Mouse (Mus musculus) embryonic facial prominence, embryonic 11.5 days (tissue): ENCODE data around the gene Psmb10. TPM values are rescaled to one million over a fixed set of nuclear protein-coding genes. Genes with fewer than 3 reads are reported as not detected.

ENCODE experiments used
- ATAC-seq: fragments of 200-750 bp; cut with Nextera tagmentation; replicated peaks from 2 replicates; pipeline ENCODE4 v1.8.0; 2017; ENCODE audit warnings: low read depth; ENCODE audit not compliant: insufficient number of reproducible peaks, low FRiP score, low TSS enrichment
- DNase-seq: peaks from one replicate; pipeline ENCODE4 v3.0.0-alpha.2; 2015; ENCODE audit warnings: low spot score
- H3K27ac ChIP-seq: fragments of 300-500 bp; sonication (generic); replicated peaks from 2 replicates; pipeline ENCODE4 v1.5.1; 2014; ENCODE audit warnings: mild to moderate bottlenecking, low read depth, low read length, control low read depth
- H3K27me3 ChIP-seq: fragments of 300-500 bp; sonication (generic); 2 replicates; pipeline ENCODE4 v1.6.1; 2014; ENCODE audit warnings: mild to moderate bottlenecking, low read length, moderate library complexity, mixed read lengths; ENCODE audit not compliant: control insufficient read depth, insufficient read depth
- H3K36me3 ChIP-seq: fragments of 300-500 bp; sonication (generic); replicated peaks from 2 replicates; pipeline ENCODE4 v1.6.1; 2014; ENCODE audit warnings: low read depth, mild to moderate bottlenecking, low read length, moderate library complexity, mixed read lengths; ENCODE audit not compliant: control insufficient read depth, insufficient read depth
- H3K4me1 ChIP-seq: fragments of 300-500 bp; sonication (generic); 2 replicates; pipeline ENCODE4 v1.6.1; 2014; ENCODE audit warnings: low read length, mixed read lengths; ENCODE audit not compliant: control insufficient read depth, insufficient read depth
- H3K4me2 ChIP-seq: fragments of 300-500 bp; sonication (generic); 2 replicates; pipeline ENCODE4 v1.6.1; 2014; ENCODE audit warnings: low read depth, mild to moderate bottlenecking, control low read depth, low read length, moderate library complexity
- H3K4me3 ChIP-seq: fragments of 300-500 bp; sonication (generic); 2 replicates; pipeline ENCODE4 v1.5.1; 2014; ENCODE audit warnings: low read depth, low read length, control low read depth
- H3K9ac ChIP-seq: fragments of 300-500 bp; sonication (generic); replicated peaks from 2 replicates; pipeline ENCODE4 v1.6.1; 2014; ENCODE audit warnings: mild to moderate bottlenecking, control low read depth, low read length
- H3K9me3 ChIP-seq: fragments of 300-500 bp; sonication (generic); replicated peaks from 2 replicates; pipeline ENCODE4 v1.6.1; 2016; ENCODE audit warnings: mild to moderate bottlenecking, low read length, inconsistent platforms, mixed read lengths; ENCODE audit not compliant: control insufficient read depth
- WGBS: fragments of 180-500 bp; shearing (Covaris S2); extraction: QIAGEN DNeasy Blood & Tissue Kit; methylation state at CpG from one replicate; pipeline ENCODE4 v1.1.7; 2014; 5-methylcytosine and 5-hydroxymethylcytosine counted together
- microRNA-seq: library from miRNA; unstranded; fragments of <30 nt; microRNA quantifications from one replicate; pipeline ENCODE4, GENCODE M21; 2016; ENCODE audit warnings: borderline number of aligned reads
- polyA plus RNA-seq: library from polyadenylated mRNA; unstranded; fragments of >200 nt; fragmentation: Nextera tagmentation; extraction: Ambion mirVana; gene quantifications from 2 replicates; pipeline ENCODE4 v1.2.1, GENCODE M21; 2014

The Psmb10 gene
- polyA plus RNA-seq, 1 experiment from 2014 or later, result 23.1 TPM

- Histone ChIP-seq H3K4me1 (no peaks in the 10 kb centered on the region), H3K27ac (no peak overlapping the region), H3K36me3 (peaks cover 29% of the 10 kb centered on the region), H3K27me3 (no peaks in the 10 kb centered on the region), H3K4me2 (no peak overlapping the region), H3K9ac (no peak overlapping the region), H3K4me3 (no peak overlapping the region), H3K9me3 (no peaks in the 10 kb centered on the region)
- 96% methylated on average over 12 of the region's 12 CpGs for WGBS
- DNase-seq (no peak), ATAC-seq (no peak)
Measured at GRCm38 (mm10) chr8:105889756-105890465, 48.3 kb downstream of the Psmb10 start.

Small RNAs within 50 kb of the gene (microRNA-seq; reads per million reads assigned to microRNA genes)
- not detected for gene Mir7074

Other genes starting within 250 kb of the Psmb10 start
- 53.8 and 56.5 TPM in 2 replicates for gene Acd, start 237.3 kb downstream of the Psmb10 start, polyA plus RNA-seq
- 13.2 and 16.3 TPM in 2 replicates for gene Pard6a, start 237.3 kb downstream of the Psmb10 start, polyA plus RNA-seq
- 0.50 TPM in 1 of 2 replicates, not detected in the other for gene 4933405L10Rik, start 230.8 kb downstream of the Psmb10 start, polyA plus RNA-seq
- gene Enkd1, start 230.2 kb downstream of the Psmb10 start, polyA plus RNA-seq, result 31.2 and 36.7 TPM in 2 replicates
- 24.5 and 26.6 TPM in 2 replicates for gene Gfod2, start 179.8 kb downstream of the Psmb10 start, polyA plus RNA-seq
- gene Ranbp10, start 111.1 kb downstream of the Psmb10 start, polyA plus RNA-seq, result 11.2 and 13.0 TPM in 2 replicates
- 0.27 TPM in 1 of 2 replicates, not detected in the other for gene Tsnaxip1, start 110.7 kb downstream of the Psmb10 start, polyA plus RNA-seq
- 50.8 and 53.1 TPM in 2 replicates for gene Cenpt, start 85.2 kb downstream of the Psmb10 start, polyA plus RNA-seq
- gene Thap11, start 83.3 kb downstream of the Psmb10 start, polyA plus RNA-seq, result 67.7 and 72.4 TPM in 2 replicates
- gene Nutf2, start 77.9 kb downstream of the Psmb10 start, polyA plus RNA-seq, result 262 and 323 TPM in 2 replicates
- 31.8 and 35.4 TPM in 2 replicates for gene Edc4, start 57.6 kb downstream of the Psmb10 start, polyA plus RNA-seq
- gene Nrn1l, start 44.9 kb downstream of the Psmb10 start, polyA plus RNA-seq, result 0.38 and 0.52 TPM in 2 replicates
- 16.8 and 23.1 TPM in 2 replicates for gene Pskh1, start 38.0 kb downstream of the Psmb10 start, polyA plus RNA-seq
- 0.58 and 0.59 TPM in 2 replicates for gene Ctrl, start 4.6 kb downstream of the Psmb10 start, polyA plus RNA-seq
- 0.84 and 1.1 TPM in 2 replicates for gene Lcat, start 4.9 kb upstream of the Psmb10 start, polyA plus RNA-seq
- gene Slc12a4, start 27.7 kb upstream of the Psmb10 start, polyA plus RNA-seq, result 16.8 and 19.0 TPM in 2 replicates
- gene Dpep3, start 41.0 kb upstream of the Psmb10 start, polyA plus RNA-seq, result not detected in 2 replicates
- 17.0 and 17.7 TPM in 2 replicates for gene Dus2, start 52.9 kb upstream of the Psmb10 start, polyA plus RNA-seq
- gene Dpep2nb, start 67.5 kb upstream of the Psmb10 start, polyA plus RNA-seq, result not detected in 2 replicates
- 18.7 and 20.5 TPM in 2 replicates for gene Ddx28, start 73.4 kb upstream of the Psmb10 start, polyA plus RNA-seq
- gene Nfatc3, start 120.4 kb upstream of the Psmb10 start, polyA plus RNA-seq, result 5.1 and 5.4 TPM in 2 replicates
- gene Esrp2, start 198.5 kb upstream of the Psmb10 start, polyA plus RNA-seq, result 4.1 and 6.7 TPM in 2 replicates
- 6.6 and 8.7 TPM in 2 replicates for gene Pla2g15, start 212.0 kb upstream of the Psmb10 start, polyA plus RNA-seq
- 82.4 and 90.9 TPM in 2 replicates for gene Slc7a6, start 230.4 kb upstream of the Psmb10 start, polyA plus RNA-seq